Mouse (Mus musculus) liver, embryonic 14 days (tissue): ENCODE results near the gene C1qtnf5. TPM values are rescaled to one million over a fixed set of nuclear protein-coding genes. Genes with fewer than 3 reads are reported as not detected.

Source experiments
- polyA plus RNA-seq: library from polyadenylated mRNA; depleted of rRNA; stranded (reverse); fragments of >200 nt; gene quantifications from 2 replicates; pipeline ENCODE4 v1.2.3, GENCODE M21; 2012; rRNA removed

C1qtnf5 gene
- 0.25 and 0.33 TPM in 2 replicates for polyA plus RNA-seq

GRCm38 (mm10) chr9:44107110-44107509 is at the start of gene C1qtnf5:
C1qtnf5 (plus strand) TSS chr9:44107245.

GRCm38 (mm10) chr9:44066785-44067225 is 40.2 kb upstream of the C1qtnf5 start, which contains the start of gene Usp2:
Usp2 (plus strand) TSS chr9:44067021.

DNA sequence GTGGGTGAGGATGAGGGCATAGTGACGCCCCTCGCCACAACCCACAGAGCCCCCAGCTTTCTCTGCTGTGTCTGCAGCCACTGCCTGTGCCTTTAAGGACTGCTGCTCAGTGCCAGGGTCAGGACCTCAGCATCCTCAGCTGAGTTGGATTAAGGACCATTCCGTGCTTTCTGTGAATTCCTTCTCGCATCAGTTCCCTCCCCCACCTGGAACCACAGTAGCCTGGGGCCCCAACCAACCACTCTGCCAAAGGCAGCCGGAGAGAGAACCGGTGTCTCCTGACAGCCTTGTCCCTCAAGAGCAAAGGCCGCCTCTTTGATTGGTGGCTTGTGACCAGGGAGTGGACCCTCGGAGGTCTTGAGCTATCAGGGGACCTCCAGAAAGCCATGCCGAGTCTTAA is 5.6 kb upstream of the C1qtnf5 start, which contains the start of gene Mfrp:
TSS of gene Mfrp (plus strand) at position 240 of the 400 bp plus-strand sequence.

GRCm38 (mm10) chr9:44113105-44113789 is 6.2 kb downstream of the C1qtnf5 start, which contains the start of the genes Gm49380 and Rnf26:
Gm49380 (minus strand) TSS chr9:44113500.
Rnf26 (minus strand) TSS chr9:44113517.

DNA sequence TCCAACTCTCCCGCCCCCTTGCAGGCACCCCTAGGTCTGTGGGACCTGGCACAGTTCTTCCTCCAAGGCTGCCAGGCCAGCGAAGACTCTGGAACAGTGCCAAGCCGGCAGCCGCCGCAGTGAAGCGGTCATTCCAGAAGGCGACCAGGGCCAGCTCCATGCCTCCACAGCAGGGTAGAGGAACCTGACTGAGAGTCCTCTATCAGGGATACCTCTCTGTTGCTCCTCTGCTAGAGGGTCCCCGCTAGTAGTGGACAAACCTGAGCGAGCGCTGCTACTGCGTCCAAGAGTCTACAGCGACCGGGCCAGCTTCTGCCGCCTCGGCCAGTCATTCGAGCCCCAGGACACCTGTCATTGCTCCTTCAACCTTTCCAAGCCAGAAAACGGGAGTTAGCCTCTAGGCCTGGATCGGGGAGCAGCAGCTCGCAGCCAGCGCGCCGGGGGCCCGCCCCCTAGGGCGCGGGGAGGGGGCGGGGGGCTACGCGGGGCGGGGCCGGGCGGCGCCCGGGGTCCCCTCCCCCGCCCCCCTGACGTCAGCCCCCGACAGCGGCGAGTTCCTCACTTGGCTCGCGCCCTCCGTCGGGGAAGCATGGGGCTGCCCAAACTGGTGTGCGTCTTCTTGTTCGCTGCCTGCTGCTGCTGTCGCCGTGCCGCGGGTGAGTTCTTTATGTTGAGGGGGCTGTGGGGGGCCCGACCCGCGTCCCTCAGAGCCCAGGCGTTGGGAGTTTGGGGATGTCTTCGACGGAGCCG is 27.2 kb downstream of the C1qtnf5 start, which contains the start of gene Mcam:
TSS of gene Mcam (plus strand) at position 369 of the 750 bp plus-strand sequence.

Other genes starting within 250 kb of the C1qtnf5 start
- 0.39 and 0.58 TPM in 2 replicates for gene Thy1, start 63.9 kb upstream of the C1qtnf5 start, polyA plus RNA-seq
- gene Usp2, start 40.2 kb upstream of the C1qtnf5 start, polyA plus RNA-seq: 0.37 and 0.48 TPM in 2 replicates
- gene Mfrp, start 5.5 kb upstream of the C1qtnf5 start, polyA plus RNA-seq: not detected in 2 replicates
- 0.02 TPM in 2 replicates for gene Gm49380, start 6.3 kb downstream of the C1qtnf5 start, polyA plus RNA-seq
- gene Rnf26, start 6.3 kb downstream of the C1qtnf5 start, polyA plus RNA-seq: 20.4 and 24.0 TPM in 2 replicates
- 6.0 and 6.2 TPM in 2 replicates for gene Mcam, start 27.2 kb downstream of the C1qtnf5 start, polyA plus RNA-seq
- 3.9 and 4.7 TPM in 2 replicates for gene Cbl, start 126.8 kb downstream of the C1qtnf5 start, polyA plus RNA-seq
- not detected in 2 replicates for gene Ccdc153, start 133.4 kb downstream of the C1qtnf5 start, polyA plus RNA-seq
- 0.02 and 0.03 TPM in 2 replicates for gene Pdzd3, start 144.2 kb downstream of the C1qtnf5 start, polyA plus RNA-seq
- 1.2 and 1.5 TPM in 2 replicates for gene Nlrx1, start 161.4 kb downstream of the C1qtnf5 start, polyA plus RNA-seq
- 28.7 and 33.5 TPM in 2 replicates for gene Abcg4, start 181.4 kb downstream of the C1qtnf5 start, polyA plus RNA-seq
- gene Hinfp, start 198.4 kb downstream of the C1qtnf5 start, polyA plus RNA-seq: 12.5 and 14.0 TPM in 2 replicates
- 11.9 and 13.1 TPM in 2 replicates for gene C2cd2l, start 213.0 kb downstream of the C1qtnf5 start, polyA plus RNA-seq
- gene Dpagt1, start 218.8 kb downstream of the C1qtnf5 start, polyA plus RNA-seq: 13.1 and 16.7 TPM in 2 replicates
- gene H2afx, start 227.4 kb downstream of the C1qtnf5 start, polyA plus RNA-seq: 143 and 182 TPM in 2 replicates
- 813 and 945 TPM in 2 replicates for gene Hmbs, start 237.0 kb downstream of the C1qtnf5 start, polyA plus RNA-seq